Mouse (Mus musculus): ENCODE results near the gene Cep250.

Cep250 gene

GRCm38 (mm10) chr2:155962991-155963390 lies 6.7 kb downstream of the Cep250 start:
- DNase-seq (ENCODE audit: low read depth): no peak

DNA sequence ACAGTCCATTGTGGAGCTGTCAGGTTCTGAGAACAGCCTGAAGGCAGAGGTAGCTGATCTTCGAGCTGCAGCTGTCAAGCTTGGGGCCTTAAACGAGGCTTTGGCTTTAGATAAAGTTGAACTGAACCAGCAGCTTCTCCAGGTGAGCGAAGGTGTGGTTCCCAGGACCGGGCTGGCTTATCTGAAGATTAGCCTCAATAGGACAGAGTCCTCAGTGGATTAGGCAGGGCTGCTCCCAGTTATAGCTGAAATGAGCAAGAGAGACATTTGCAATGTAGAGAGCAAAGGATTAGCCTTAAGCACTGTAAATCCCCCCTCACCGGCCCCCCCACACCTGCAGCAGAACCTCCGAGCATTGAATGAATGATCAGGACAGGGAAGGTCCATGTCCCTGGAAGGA lies 17.1 kb downstream of the Cep250 start:
- DNase-seq (ENCODE audit: low read depth): no peak

- no peak for DNase-seq (ENCODE audit: low read depth)
These were observed 18.0 kb downstream of the Cep250 start for GRCm38 (mm10) chr2:155974087-155974731.

DNA sequence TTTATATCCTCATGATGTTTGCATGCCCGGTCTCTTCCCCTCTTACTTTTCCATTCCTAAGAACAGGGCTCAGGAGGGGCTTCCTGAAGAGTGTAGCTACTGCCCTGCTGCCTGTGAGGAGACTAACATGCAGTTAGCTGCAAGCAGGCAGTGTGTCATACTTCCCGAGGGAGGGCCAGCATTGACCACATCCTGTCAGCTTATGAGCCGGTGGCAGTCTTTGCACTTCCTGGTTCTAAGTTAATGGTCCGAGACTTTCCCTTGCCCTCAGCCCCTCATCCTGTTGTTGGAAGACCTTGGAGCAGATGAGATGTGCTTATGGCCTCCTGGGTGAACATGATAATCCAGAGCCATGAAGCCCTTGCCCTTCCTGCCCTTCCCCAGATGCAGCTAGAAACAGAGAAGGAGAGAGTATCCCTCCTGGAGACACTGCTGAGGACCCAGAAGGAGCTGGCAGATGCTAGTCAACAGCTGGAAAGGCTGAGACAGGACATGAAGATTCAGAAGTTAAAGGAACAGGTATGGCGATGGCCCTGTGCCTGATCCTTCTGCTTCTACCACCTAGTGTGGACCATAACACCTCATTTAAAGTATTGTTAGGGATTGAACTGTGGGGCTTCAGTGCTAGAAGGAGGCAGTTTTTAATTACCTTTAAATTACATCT lies 23.2 kb downstream of the Cep250 start:
- DNase-seq (ENCODE audit: low read depth): no peak

- DNase-seq (ENCODE audit: low read depth): no peak
These were observed 29.5 kb downstream of the Cep250 start for GRCm38 (mm10) chr2:155985776-155986175.

GRCm38 (mm10) chr2:155987131-155987530 lies 30.9 kb downstream of the Cep250 start:
- DNase-seq (ENCODE audit: low read depth): no peak

DNA sequence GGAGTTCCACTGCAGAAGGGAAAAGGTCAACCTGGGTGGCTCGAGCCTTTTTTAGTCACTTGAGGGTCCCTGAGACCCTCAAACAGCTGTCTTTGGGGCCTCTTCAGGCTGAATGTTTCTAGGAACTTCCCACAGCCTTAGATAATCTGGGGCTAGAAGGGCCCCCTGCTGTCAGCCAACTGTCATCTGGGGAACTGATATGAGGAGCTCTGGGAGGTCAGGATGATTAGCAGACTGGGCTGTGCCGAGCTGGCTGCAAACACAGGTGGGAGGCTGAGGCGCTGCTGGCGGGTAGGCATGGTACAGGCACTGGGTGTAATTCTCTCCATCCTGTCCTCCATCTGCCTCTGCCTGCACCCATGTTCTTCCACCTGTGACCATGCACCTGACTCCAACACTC lies 32.8 kb downstream of the Cep250 start:
- DNase-seq (ENCODE audit: low read depth): peak; percentile 75

DNA sequence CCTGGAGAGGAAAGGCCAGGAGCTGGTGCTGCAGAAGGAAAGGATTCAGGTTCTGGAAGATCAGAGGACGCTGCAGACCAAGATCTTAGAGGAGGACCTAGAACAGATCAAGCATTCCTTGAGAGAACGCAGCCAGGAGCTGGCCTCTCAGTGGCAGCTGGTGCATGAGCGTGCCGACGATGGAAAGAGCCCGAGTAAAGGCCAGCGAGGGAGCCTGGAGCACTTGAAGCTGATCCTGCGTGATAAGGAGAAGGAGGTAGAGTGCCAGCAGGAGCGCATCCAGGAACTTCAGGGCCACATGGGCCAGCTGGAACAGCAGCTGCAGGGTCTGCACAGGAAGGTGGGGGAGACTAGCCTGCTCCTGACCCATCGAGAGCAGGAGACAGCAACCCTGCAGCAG lies 34.9 kb downstream of the Cep250 start:
- no peak for DNase-seq (ENCODE audit: low read depth)

- DNase-seq (ENCODE audit: low read depth): no peak
These were observed 35.6 kb downstream of the Cep250 start for GRCm38 (mm10) chr2:155991863-155992321.

- no peak for DNase-seq (ENCODE audit: low read depth)
These were observed 49.1 kb downstream of the Cep250 start for GRCm38 (mm10) chr2:156005393-156005792.

DNA sequence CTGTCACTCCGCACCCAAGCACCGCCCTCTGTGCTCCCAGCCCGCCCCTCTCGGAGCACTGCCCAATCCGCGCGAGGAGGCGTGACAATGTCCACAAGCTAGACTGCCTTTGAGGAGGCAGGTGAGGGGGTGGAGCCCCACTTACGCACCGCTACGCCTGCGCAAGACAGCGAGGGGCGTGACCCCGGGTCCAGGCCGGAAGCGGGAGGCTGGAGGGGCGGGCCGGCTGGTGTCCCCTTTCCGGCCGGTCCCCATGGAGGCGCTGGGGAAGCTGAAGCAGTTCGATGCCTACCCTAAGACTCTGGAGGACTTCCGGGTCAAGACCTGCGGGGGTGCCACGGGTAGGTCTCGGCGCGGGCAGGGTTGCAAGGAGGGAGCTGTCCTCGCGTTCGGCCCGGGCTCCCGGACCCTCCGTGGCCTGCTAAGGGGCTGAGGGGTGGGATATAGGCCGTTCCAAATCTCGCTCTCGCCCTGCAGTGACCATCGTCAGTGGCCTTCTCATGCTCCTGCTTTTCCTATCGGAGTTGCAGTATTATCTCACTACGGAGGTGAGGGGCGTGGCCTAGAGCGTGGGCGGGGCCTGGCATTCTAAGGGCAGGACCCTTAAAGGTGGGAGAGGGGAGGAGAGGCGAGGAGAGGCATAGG lies 51.8 kb downstream of the Cep250 start, which contains the start of the genes 6430550D23Rik and Ergic3:
TSS of gene 6430550D23Rik (minus strand) at position 90 of the 645 bp plus-strand sequence.
TSS of gene Ergic3 (plus strand) at position 158 of the 645 bp plus-strand sequence.
- DNase-seq (ENCODE audit: low read depth): peak; percentile 98

GRCm38 (mm10) chr2:156018106-156018505 lies 61.8 kb downstream of the Cep250 start:
- no peak for DNase-seq (ENCODE audit: low read depth)

DNA sequence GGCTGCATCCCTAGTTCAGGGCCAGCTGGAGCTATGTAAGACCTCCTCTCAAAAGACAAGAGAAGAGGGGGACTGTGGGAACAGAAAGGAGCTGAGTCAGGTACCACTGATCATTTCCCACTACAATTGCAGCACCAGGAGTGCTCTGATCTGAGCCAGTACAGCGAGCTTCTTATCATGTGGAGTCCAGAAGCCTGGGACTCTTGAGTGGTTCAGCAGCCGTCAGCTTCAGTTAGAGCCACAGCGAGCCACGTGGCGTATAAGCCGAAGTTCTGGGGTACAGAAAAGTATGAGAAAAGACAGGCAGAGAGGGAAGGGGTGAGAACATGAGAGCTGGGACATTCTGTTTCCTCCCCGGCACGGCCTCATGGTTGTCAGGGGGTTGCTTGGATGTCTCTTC lies 65.0 kb downstream of the Cep250 start:
- peak; percentile 59 for DNase-seq (ENCODE audit: low read depth)

DNA sequence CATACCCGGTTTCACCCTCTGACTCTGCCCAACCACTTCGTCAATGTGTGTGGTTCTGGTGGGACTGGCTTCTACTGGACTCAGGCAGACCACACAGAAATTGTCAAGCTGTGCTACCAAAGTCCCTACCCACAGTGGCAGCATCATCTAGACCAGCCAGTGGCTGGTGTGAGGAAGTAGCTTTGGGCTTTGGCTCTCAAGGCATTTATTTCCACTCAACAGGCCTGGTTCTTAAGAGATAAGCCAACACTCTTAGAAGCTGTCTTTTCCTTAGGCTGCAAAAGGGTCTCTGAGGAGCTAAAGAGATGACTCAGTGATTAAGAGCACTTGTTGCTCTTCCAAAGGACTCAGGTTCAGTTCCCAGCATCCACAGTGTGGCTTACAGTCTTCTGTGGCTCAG lies 65.5 kb downstream of the Cep250 start:
- peak; percentile 33 for DNase-seq (ENCODE audit: low read depth)

DNA sequence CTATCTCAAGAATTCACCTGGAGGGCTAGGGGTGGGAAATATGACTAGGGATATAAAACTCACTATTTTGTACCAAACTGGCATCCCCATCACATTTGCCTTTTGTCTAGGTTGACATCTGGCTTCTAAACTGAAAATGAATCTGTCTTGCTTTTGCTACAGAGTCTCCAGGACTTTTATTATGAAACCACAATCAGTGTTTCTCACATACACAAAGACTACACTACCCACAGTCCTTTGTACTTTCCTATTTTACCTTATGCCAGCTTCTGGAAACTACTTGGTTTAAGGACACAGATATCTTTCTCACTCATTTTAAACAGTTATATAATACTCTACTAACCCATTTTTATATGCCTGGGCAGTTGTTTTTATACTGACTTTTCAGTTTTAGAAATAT lies 69.2 kb downstream of the Cep250 start:
- peak; percentile 29 for DNase-seq (ENCODE audit: low read depth)

DNA sequence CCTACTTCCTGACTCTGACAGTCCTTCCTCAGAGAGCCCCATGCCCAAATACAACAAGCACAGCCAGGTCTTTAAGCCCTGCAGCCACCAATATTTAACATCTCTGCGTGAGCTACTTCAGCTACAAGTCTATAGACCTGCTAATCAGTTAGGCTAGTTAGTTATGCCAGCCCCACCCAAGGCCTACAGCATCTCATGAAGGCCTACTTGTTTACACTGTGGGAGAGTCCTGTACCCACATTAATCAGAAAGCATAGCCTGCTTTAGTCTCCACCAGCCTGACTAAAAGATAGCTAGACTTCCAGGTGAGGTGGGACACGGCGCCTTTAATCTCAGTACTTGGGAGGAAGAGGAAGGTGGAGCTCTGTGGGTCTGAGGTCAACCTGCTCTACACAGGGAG lies 83.1 kb downstream of the Cep250 start:
- DNase-seq (ENCODE audit: low read depth): no peak

DNA sequence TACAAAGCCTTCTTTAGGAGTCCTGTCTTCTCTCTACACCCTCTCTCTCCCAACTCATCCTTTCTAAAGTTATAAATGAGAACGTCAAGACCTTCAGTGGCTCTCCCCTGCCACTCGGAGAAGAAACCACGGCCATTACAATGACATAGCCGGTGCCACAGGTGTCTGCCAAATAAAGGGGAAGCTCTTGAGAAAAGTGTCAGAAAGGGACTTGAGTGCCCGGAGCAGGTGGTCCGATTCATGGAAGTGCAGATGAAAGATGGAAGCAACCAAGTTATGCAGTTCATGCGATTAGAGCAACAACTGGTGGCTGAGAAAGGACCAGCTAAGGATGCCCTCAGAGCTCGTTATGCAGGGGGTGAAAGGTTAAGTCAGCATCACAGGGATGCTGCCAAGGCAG lies 86.6 kb downstream of the Cep250 start:
- DNase-seq (ENCODE audit: low read depth): no peak

DNA sequence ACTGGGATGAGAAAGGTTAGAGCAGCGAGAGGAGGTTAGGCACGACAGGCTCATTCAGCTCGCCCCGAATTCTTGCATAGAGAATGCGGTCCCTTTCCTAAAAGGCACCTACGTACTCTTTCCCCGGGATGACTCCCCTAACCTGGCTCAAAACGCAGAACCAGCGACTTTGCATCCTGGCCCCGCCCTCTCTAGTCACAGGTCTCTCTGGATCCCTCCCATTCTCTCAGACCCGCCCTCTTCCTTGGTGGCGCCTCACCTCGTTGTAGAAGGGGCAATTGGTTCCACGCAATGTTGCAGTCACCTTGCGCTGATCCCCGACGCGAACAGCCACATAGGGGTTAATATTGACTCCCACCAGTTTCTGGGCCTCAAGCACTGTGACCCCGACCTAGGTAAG lies 91.7 kb downstream of the Cep250 start:
- DNase-seq (ENCODE audit: low read depth): peak; percentile 34

All from c-Kit-positive CD71-positive TER-119-negative erythroid progenitor cells, embryonic 14.5 days (primary cell).